Mouse (Mus musculus) cortical plate, adult 2 months (tissue): ENCODE data around the gene Btk.

ENCODE experiments used
- CTCF ChIP-seq: fragments of 200-500 bp; IDR thresholded peaks from 2 replicates; pipeline ENCODE4 v1.5.1; 2011; ENCODE audit warnings: mild to moderate bottlenecking, control low read depth, low read length; ENCODE audit not compliant: insufficient read depth; ENCODE audit errors: extremely low read depth
- POLR2A ChIP-seq: fragments of 200-500 bp; IDR thresholded peaks from 2 replicates; pipeline ENCODE4 v1.6.1; 2011; ENCODE audit warnings: mild to moderate bottlenecking, low read length, control low read depth; ENCODE audit not compliant: insufficient read depth; ENCODE audit errors: extremely low read depth

GRCm38 (mm10) chrX:134589836-134590235 is 6.5 kb upstream of the Btk start:
- TF ChIP-seq CTCF = no peak
- TF ChIP-seq POLR2A = no peak
